Mouse (Mus musculus): ENCODE measurements around the gene Adam12. TPM values are rescaled to one million over a fixed set of nuclear protein-coding genes. Genes with fewer than 3 reads are reported as not detected.

The Adam12 gene
- polyA plus RNA-seq, 1 experiment: 1.5 TPM

DNA sequence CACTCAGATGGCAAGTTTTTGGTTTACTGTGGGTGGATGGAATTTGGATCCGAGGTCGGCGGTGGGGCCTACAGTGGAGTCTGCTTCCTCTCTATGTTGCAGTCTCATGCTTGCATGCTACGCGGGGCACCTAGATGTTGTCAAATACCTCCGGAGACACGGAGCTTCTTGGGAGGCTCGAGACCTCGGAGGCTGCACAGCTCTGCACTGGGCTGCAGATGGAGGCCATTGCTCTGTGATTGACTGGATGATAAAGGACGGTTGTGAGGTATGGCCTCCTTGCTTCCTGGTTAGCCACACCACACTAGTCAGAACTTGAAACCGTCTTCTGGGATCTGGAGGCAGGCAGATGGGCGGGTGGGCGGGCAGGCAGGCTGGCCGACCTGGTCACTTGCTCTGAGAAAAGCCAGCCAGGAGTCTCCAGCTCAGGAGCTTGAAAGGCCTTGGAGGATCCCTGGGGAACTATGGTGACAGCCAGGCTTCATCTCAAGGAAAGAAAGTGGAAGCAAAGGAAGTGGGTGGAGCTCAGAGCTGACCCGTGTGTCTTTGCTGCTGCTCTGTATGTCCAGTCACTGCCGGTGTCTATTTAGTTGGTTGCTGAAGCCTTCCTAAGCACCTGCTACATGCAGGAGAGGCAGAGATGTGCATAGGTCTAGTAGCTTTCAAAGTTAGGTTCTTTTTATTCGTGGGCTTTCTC lies 355.2 kb downstream of the Adam12 start:
- no peak overlapping the region for H3K4me3 ChIP-seq (ENCODE audit: low read depth, low read length)
- no peak overlapping the region for H3K9ac ChIP-seq (ENCODE audit: low read depth, poor library complexity, severe bottlenecking)
- H3K36me3 ChIP-seq (ENCODE audit: control insufficient read depth, insufficient read depth, low read length, poor library complexity, severe bottlenecking): no peaks in the 10 kb centered on the region
- no peak for TF ChIP-seq CTCF (IDR thresholded peaks at IDR 0.05; ENCODE audit: low read depth, low read length)
- TF ChIP-seq POLR2A (IDR thresholded peaks at IDR 0.05; ENCODE audit: insufficient read depth, low read length): no peak
- no peak for TF ChIP-seq EP300 (IDR thresholded peaks at IDR 0.05; ENCODE audit: insufficient read depth, low read depth, low read length)
- no peaks in the 10 kb centered on the region for H3K9me3 ChIP-seq (replicated peaks; ENCODE audit: control insufficient read depth, insufficient read depth, low read length, poor library complexity, severe bottlenecking)
- H3K27me3 ChIP-seq (ENCODE audit: control insufficient read depth, insufficient read depth, low read length, poor library complexity, severe bottlenecking): no peaks in the 10 kb centered on the region
- no peaks in the 10 kb centered on the region for H3K4me1 ChIP-seq (ENCODE audit: control insufficient read depth, insufficient read depth, low read length)
- H3K27ac ChIP-seq (ENCODE audit: insufficient read depth, low read length): no peak overlapping the region

DNA sequence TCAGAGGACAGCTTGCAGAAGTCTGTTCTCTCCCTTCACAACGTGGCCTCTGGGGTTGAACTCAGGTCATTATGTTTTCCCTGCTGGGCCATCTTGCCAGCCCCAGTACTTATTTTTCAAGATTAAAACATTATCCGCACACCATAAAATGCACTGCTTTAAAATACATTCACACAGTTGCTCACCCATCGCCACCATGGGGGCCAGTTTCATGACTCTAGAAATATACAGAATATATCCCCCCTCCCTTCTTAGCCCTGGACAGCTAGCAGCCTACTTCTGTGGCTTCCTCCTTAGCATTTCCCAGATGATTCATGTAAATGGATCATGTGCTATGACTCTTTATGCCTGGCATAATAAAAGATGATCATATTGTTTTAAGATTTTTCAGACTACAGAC lies 355.8 kb downstream of the Adam12 start:
- Histone ChIP-seq H3K27ac (ENCODE audit: insufficient read depth, low read length) (no peak overlapping the region), H3K4me3 (ENCODE audit: low read depth, low read length) (no peak overlapping the region), H3K27me3 (ENCODE audit: control insufficient read depth, insufficient read depth, low read length, poor library complexity, severe bottlenecking) (no peaks in the 10 kb centered on the region), H3K4me1 (ENCODE audit: control insufficient read depth, insufficient read depth, low read length) (no peaks in the 10 kb centered on the region), H3K36me3 (ENCODE audit: control insufficient read depth, insufficient read depth, low read length, poor library complexity, severe bottlenecking) (no peaks in the 10 kb centered on the region), H3K9ac (ENCODE audit: low read depth, poor library complexity, severe bottlenecking) (no peak overlapping the region), H3K9me3 (replicated peaks; ENCODE audit: control insufficient read depth, insufficient read depth, low read length, poor library complexity, severe bottlenecking) (no peaks in the 10 kb centered on the region)
- TF ChIP-seq CTCF (IDR thresholded peaks at IDR 0.05; ENCODE audit: low read depth, low read length) (no peak), EP300 (IDR thresholded peaks at IDR 0.05; ENCODE audit: insufficient read depth, low read depth, low read length) (no peak), POLR2A (IDR thresholded peaks at IDR 0.05; ENCODE audit: insufficient read depth, low read length) (no peak)

DNA sequence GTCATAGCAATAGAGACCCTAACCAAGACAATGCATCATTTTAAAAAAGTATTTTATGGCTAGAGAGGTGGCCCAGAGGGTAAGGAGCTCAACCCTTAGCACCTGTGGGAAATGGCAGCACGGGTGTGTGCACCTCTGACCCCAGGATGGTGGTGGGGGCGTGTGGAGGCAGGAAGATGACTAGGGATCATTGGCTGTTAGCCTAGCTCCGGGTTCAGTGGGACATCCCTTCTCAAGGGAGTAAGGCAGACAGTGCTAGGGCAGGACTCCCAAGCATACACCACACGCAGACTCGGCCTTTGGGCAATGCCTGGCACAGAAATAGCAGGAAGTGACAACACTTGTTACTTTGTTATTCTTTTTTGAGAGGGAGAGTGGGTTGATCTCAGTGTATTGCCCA lies 359.2 kb downstream of the Adam12 start:
- TF ChIP-seq EP300 (IDR thresholded peaks at IDR 0.05; ENCODE audit: insufficient read depth, low read depth, low read length) (no peak), POLR2A (IDR thresholded peaks at IDR 0.05; ENCODE audit: insufficient read depth, low read length) (no peak), CTCF (IDR thresholded peaks at IDR 0.05; ENCODE audit: low read depth, low read length) (no peak)

DNA sequence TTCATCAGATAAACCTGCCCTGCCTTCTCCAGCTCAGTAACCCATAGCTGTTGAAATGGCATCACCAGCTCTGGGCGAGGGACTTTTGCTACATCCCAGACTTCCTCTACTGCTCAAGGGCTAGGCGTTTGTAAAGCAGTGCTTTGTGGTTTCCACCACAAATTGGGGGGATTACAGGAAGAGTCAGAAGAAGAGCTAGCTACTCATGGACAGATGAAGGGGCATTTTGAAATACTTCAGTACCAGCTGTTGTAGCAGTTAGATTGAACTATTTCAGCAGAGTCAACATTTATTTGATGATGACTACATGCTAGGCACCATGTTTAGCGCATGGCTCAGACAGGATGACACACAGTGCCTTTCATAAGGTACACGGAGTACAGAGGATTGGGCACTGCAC lies 361.7 kb downstream of the Adam12 start:
- no peak overlapping the region for H3K27ac ChIP-seq (ENCODE audit: insufficient read depth, low read length)
- no peak overlapping the region for H3K4me3 ChIP-seq (ENCODE audit: low read depth, low read length)
- TF ChIP-seq CTCF (IDR thresholded peaks at IDR 0.05; ENCODE audit: low read depth, low read length) (no peak), POLR2A (IDR thresholded peaks at IDR 0.05; ENCODE audit: insufficient read depth, low read length) (no peak), EP300 (IDR thresholded peaks at IDR 0.05; ENCODE audit: insufficient read depth, low read depth, low read length) (no peak)
- H3K9ac ChIP-seq (ENCODE audit: low read depth, poor library complexity, severe bottlenecking): no peak overlapping the region
- no peaks in the 10 kb centered on the region for H3K36me3 ChIP-seq (ENCODE audit: control insufficient read depth, insufficient read depth, low read length, poor library complexity, severe bottlenecking)
- no peaks in the 10 kb centered on the region for H3K4me1 ChIP-seq (ENCODE audit: control insufficient read depth, insufficient read depth, low read length)
- no peaks in the 10 kb centered on the region for H3K27me3 ChIP-seq (ENCODE audit: control insufficient read depth, insufficient read depth, low read length, poor library complexity, severe bottlenecking)
- no peaks in the 10 kb centered on the region for H3K9me3 ChIP-seq (replicated peaks; ENCODE audit: control insufficient read depth, insufficient read depth, low read length, poor library complexity, severe bottlenecking)

More for the DNA sequence above, 359.2 kb downstream of the Adam12 start:
- H3K4me1 ChIP-seq (ENCODE audit: control insufficient read depth, insufficient read depth, low read length): no peaks in the 10 kb centered on the region
- H3K9ac ChIP-seq (ENCODE audit: low read depth, poor library complexity, severe bottlenecking): no peak overlapping the region
- H3K4me3 ChIP-seq (ENCODE audit: low read depth, low read length): no peak overlapping the region
- no peak overlapping the region for H3K27ac ChIP-seq (ENCODE audit: insufficient read depth, low read length)
- no peaks in the 10 kb centered on the region for H3K27me3 ChIP-seq (ENCODE audit: control insufficient read depth, insufficient read depth, low read length, poor library complexity, severe bottlenecking)
- H3K9me3 ChIP-seq (replicated peaks; ENCODE audit: control insufficient read depth, insufficient read depth, low read length, poor library complexity, severe bottlenecking): no peaks in the 10 kb centered on the region
- H3K36me3 ChIP-seq (ENCODE audit: control insufficient read depth, insufficient read depth, low read length, poor library complexity, severe bottlenecking): no peaks in the 10 kb centered on the region

DNA sequence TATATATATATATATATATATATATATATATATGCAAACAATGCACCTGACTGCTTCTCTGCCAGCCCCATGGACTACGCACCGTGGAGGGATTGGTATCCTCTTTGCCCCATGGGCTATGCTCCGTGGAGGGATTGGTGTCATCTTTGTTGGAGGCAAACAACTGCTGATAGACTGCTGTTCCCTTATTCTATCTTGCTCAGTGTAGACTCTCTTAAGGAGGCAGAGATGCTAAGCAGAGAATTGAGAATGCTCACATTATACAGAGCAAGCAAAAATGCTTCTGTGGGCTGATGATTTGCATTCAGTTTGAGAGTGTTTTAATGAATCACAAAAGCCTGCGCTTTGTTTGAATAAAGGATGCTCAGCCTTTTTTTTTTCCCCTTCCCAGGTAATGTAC lies 368.3 kb downstream of the Adam12 start:
- Histone ChIP-seq H3K27ac (ENCODE audit: insufficient read depth, low read length) (no peak overlapping the region), H3K4me3 (ENCODE audit: low read depth, low read length) (no peak overlapping the region), H3K9ac (ENCODE audit: low read depth, poor library complexity, severe bottlenecking) (no peak overlapping the region), H3K9me3 (replicated peaks; ENCODE audit: control insufficient read depth, insufficient read depth, low read length, poor library complexity, severe bottlenecking) (no peaks in the 10 kb centered on the region), H3K27me3 (ENCODE audit: control insufficient read depth, insufficient read depth, low read length, poor library complexity, severe bottlenecking) (no peaks in the 10 kb centered on the region), H3K36me3 (ENCODE audit: control insufficient read depth, insufficient read depth, low read length, poor library complexity, severe bottlenecking) (no peaks in the 10 kb centered on the region), H3K4me1 (ENCODE audit: control insufficient read depth, insufficient read depth, low read length) (no peaks in the 10 kb centered on the region)
- TF ChIP-seq POLR2A (IDR thresholded peaks at IDR 0.05; ENCODE audit: insufficient read depth, low read length) (no peak), CTCF (IDR thresholded peaks at IDR 0.05; ENCODE audit: low read depth, low read length) (no peak), EP300 (IDR thresholded peaks at IDR 0.05; ENCODE audit: insufficient read depth, low read depth, low read length) (no peak)

DNA sequence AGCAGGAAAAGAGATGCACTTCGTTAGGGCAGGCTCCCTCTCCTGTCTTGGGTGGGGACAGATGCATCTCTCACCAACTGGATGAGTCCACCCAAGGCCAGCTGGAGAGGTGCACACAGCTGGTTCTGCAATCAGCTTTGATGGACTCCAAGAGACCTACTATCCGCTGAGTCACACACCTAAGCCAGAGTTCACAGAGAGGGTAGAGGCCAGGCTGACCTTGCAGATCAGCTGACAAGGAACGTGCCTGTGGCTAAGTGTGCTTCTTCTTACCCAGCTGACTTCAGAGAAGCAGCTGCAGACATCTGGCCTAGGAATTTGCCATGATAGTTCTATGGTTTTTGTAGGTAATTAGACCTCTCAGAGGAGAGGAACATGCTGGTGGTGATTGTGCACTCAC lies 368.8 kb downstream of the Adam12 start:
- TF ChIP-seq EP300 (IDR thresholded peaks at IDR 0.05; ENCODE audit: insufficient read depth, low read depth, low read length) (no peak), CTCF (IDR thresholded peaks at IDR 0.05; ENCODE audit: low read depth, low read length) (no peak), POLR2A (IDR thresholded peaks at IDR 0.05; ENCODE audit: insufficient read depth, low read length) (no peak)
- H3K4me1 ChIP-seq (ENCODE audit: control insufficient read depth, insufficient read depth, low read length): no peaks in the 10 kb centered on the region
- no peaks in the 10 kb centered on the region for H3K27me3 ChIP-seq (ENCODE audit: control insufficient read depth, insufficient read depth, low read length, poor library complexity, severe bottlenecking)
- H3K4me3 ChIP-seq (ENCODE audit: low read depth, low read length): no peak overlapping the region
- no peaks in the 10 kb centered on the region for H3K9me3 ChIP-seq (replicated peaks; ENCODE audit: control insufficient read depth, insufficient read depth, low read length, poor library complexity, severe bottlenecking)
- no peak overlapping the region for H3K27ac ChIP-seq (ENCODE audit: insufficient read depth, low read length)
- no peaks in the 10 kb centered on the region for H3K36me3 ChIP-seq (ENCODE audit: control insufficient read depth, insufficient read depth, low read length, poor library complexity, severe bottlenecking)
- H3K9ac ChIP-seq (ENCODE audit: low read depth, poor library complexity, severe bottlenecking): no peak overlapping the region

Measured in ES-Bruce4 (cell line).